Mouse (Mus musculus) spleen, adult 10 weeks (tissue): ENCODE measurements around the gene Cmtm4. TPM values are rescaled to one million over a fixed set of nuclear protein-coding genes. Genes with fewer than 3 reads are reported as not detected.

ENCODE experiments used
- polyA plus RNA-seq: library from polyadenylated mRNA; stranded (reverse); fragments of 350-450 nt; fragmentation: Illumina TruSeq; extraction: RNeasy Lipid Tissue Mini Kit (QIAGEN cat#74804); gene quantifications from one replicate; pipeline ENCODE4 v1.2.3, GENCODE M21; 2015; ENCODE audit warnings: low replicate concordance; ENCODE audit not compliant: insufficient read depth

Gene Cmtm4
- polyA plus RNA-seq = 11.4 TPM

DNA sequence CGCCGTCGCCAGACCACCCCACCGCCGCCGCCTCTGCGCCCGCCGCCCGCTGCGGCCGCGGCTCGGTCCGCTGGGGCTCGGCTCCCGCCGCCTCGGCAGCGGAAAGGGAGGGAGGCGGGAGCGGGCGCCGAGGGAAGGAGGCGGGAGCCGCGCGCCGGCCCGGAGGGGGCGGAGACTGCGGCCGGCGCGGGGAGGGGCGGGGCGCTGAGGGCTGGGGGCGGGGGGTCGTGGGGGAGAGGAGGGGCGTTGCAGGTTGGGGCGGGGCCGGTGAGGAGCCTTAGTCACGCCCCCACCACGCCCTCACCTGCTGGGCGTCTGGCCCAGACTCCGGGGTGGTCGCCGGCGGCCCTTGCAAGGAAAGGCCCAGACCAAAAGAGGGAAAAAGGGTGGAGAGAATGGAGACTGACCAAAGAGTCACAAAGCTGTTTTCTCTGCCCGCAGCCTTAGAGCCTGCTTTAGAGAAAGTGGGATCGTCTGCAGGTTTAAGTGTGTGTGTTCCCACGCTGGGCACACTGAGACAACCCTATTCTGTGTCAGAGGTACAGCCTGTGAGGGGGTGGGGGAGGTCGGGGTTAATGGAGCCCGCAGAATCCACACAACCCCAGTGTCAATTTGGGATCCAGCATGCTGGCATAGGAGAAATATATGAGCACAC lies at the start of gene Cmtm4:
Gene Cmtm4, minus strand, starts transcription at position 105 of the 655 bp plus-strand sequence.

DNA sequence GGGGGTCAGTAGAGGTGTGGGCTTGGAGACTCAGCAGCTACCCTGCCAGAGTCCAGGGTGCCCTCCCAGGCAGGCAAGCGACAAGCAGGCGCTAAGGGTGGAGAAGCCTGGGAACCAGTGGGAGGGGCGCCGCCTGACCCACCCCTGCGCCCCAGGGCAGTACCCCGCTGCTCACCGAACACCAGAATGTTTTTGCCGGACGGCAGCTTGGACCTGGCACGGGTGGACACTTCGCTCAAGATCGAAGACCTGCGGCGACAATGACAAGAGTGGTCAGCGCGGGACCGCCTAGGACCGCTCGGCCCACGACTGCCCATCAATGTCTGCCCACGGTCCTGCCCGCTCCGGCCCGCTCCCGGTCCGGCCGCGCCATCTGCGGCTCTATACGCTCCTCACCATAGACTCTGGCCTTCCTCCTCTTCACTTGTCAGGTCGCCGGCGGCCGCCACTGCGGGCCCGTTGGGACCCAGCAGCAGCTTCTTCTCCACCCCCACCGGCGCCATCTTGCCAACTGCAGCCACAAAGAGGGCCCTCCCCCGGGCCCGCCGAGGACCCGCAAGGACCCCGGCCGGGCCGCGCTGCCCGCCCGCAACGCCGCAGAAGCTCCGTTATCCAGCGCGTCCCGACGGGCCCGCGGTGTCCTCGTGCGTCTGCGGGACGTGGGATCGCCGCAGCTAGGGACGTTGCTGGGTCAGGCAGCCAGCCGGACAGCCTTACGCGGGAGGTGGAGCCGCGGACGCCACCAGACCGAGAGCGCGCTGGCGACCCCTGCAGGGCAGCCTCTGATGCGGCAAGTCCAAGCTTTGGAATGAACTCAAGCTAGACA lies 46.9 kb upstream of the Cmtm4 start, which contains the start of gene Dync1li2:
Gene Dync1li2, minus strand, starts transcription at position 749 of the 826 bp plus-strand sequence.

DNA sequence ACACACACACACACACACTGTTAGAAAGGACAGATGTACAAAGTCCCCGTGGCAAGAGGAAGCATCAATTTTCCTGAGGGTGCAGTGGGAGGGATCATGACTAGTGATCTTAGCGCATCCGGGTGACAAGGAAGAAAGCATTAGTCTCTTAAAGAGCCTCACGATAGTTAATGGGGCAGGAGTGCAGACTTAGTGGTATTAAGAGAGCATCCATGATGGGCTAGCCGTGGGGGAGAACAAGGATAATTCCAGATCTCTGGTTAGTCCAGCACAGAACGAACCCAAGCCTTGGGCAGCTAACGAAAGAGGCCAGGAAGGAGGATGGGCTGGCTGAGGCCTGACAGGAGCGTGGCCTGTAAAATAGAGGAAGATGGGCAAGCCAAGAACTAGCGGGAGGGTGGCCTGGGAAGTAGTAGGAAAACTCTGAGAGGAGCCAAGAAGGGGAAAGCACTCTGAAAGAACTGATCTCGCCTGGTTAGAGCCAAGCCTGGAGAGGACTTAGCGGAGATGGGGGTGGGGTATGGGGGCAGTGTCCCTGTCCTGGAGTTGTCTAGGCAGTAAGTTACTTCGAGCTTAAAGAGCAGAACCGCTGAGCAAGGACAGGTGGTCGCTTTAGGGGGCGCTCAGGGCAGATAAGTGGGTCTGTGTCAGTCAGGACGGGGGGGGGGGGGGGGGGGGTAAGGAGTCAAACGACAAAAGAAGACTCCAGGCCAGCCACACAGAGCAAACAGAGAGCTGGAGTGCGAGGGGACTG lies 56.2 kb downstream of the Cmtm4 start, which contains the start of gene Cmtm3:
Gene Cmtm3, plus strand, starts transcription at position 182 of the 754 bp plus-strand sequence.

DNA sequence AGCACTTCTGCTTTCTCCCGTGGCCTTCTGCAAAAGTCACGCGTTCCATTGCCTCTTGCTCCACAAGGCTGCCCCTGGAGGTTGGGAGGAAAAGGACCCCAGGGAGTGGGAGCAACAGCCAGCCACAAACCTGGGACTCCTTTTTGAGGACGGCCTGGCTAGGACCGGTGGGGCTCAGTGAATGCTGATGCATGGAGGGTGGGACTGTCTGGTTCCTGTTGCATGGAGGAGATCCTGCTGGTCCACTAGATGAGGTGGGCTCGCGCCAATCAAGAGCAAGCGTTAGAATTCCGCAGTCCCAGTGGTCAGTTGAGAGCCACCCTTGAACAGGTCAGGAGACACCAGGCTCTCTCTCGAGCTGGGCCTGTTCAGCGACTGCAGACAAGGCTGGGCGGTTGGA lies 73.7 kb downstream of the Cmtm4 start, which contains the start of gene Cmtm2b:
Gene Cmtm2b, plus strand, starts transcription at position 301 of the 400 bp plus-strand sequence.

DNA sequence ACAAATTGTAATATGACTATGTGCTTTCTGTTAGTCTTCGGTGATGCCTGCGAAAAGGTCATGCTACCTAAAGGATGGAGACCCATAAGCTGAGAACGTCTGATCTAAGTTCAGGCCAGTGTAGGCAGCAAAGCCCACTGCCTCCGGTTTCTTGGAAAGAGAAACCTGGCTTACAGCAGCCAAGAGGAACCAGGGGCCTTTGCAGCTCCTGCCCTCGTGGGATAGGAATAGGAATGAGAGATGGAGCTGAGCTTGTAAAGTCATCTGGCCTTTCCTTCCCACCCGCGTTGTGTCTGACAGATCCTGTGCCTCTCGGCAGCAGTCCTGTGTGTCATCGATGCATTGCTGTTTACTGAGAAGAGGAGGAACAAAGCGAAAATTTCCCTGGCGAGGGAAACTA lies 74.3 kb downstream of the Cmtm4 start, which contains the start of gene Gm11020:
Gene Gm11020, plus strand, starts transcription at position 301 of the 400 bp plus-strand sequence.

DNA sequence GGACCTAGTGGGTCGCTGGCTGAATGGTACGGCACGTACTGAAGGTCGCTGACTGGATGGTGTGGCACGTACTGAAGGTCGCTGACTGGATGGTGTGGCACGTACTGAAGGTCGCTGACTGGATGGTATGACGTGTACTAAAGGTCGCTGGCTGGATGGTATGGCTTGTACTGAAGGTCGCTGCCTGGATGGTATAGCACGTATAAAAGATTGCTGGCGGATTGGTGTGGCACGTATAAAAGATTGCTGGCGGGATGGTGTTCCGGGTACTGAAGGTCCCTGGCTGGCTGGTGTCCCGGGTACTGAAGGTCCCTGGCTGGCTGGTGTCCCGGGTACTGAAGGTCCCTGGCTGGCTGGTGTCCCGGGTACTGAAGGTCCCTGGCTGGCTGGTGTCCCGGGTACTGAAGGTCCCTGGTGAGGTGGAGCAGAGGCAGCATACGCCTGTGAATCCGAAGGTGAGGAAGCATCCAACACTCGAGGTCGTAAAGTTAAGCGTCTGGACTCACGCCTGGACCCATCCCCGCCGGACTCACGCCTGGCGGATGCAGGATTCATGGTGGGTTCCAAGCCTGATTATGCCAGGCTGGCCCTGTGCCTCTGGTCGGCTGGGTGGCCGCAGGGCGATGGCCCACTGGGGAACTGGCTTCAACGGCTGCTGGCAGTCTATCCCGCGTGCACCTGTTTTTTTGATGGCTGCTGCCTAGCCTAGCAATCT lies 86.0 kb downstream of the Cmtm4 start, which contains the start of the genes Gm45711 and Cmtm1:
Gene Gm45711, minus strand, starts transcription at position 641 of the 715 bp plus-strand sequence.
Gene Cmtm1, minus strand, starts transcription at position 705 of the 715 bp plus-strand sequence.

Other genes with a start within 250 kb of the Cmtm4 start
- gene Bean1, start 225.4 kb downstream of the Cmtm4 start, polyA plus RNA-seq = not detected
- 71.4 TPM for gene Tk2, start 147.2 kb downstream of the Cmtm4 start, polyA plus RNA-seq
- gene Cklf, start 144.9 kb downstream of the Cmtm4 start, polyA plus RNA-seq = 107 TPM
- gene Cmtm2a, start 102.6 kb downstream of the Cmtm4 start, polyA plus RNA-seq = not detected
- not detected for gene Gm45711, start 85.7 kb downstream of the Cmtm4 start, polyA plus RNA-seq
- gene Cmtm1, start 85.7 kb downstream of the Cmtm4 start, polyA plus RNA-seq = not detected
- not detected for gene Gm11020, start 74.2 kb downstream of the Cmtm4 start, polyA plus RNA-seq
- gene Cmtm2b, start 73.6 kb downstream of the Cmtm4 start, polyA plus RNA-seq = not detected
- gene Cmtm3, start 56.4 kb downstream of the Cmtm4 start, polyA plus RNA-seq = 48.5 TPM
- gene Dync1li2, start 47.2 kb upstream of the Cmtm4 start, polyA plus RNA-seq = 66.6 TPM
- 4.2 TPM for gene Terb1, start 114.1 kb upstream of the Cmtm4 start, polyA plus RNA-seq
- gene Nae1, start 138.8 kb upstream of the Cmtm4 start, polyA plus RNA-seq = 107 TPM
- 1.5 TPM for gene Car7, start 138.9 kb upstream of the Cmtm4 start, polyA plus RNA-seq
- gene Pdp2, start 195.6 kb upstream of the Cmtm4 start, polyA plus RNA-seq = 6.9 TPM
- not detected for gene Cdh16, start 228.6 kb upstream of the Cmtm4 start, polyA plus RNA-seq
- gene Rrad, start 235.5 kb upstream of the Cmtm4 start, polyA plus RNA-seq = 4.9 TPM
- gene Ciao2b, start 246.2 kb upstream of the Cmtm4 start, polyA plus RNA-seq = 21.5 TPM